Mouse (Mus musculus) retina, adult 2 months (tissue): Measurements from ENCODE around the gene Tex10.
A peak's percentile ranks its signal among the peaks of the same experiment; 100 is the strongest.
"Not testable (repeated sequence)": the region's sequence is repeated elsewhere in the genome, so short reads cannot be mapped to it uniquely, and the experiment has no call there.

Experiments
- DNase-seq: peaks from one replicate; pipeline ENCODE4 v3.0.0-alpha.2; 2012; ENCODE audit warnings: low read depth, low spot score

Gene Tex10

GRCm38 (mm10) chr4:48405724-48406491 lies 67.4 kb downstream of the Tex10 start:
- DNase-seq = not testable (repeated sequence)

GRCm38 (mm10) chr4:48403066-48403640 lies 70.1 kb downstream of the Tex10 start:
- DNase-seq = no peak

GRCm38 (mm10) chr4:48396949-48397348 lies 76.3 kb downstream of the Tex10 start:
- no peak for DNase-seq

- no peak for DNase-seq
These were observed 90.8 kb downstream of the Tex10 start for GRCm38 (mm10) chr4:48382506-48382905.

- DNase-seq = peak; percentile 50
These were observed 92.3 kb downstream of the Tex10 start for GRCm38 (mm10) chr4:48380940-48381339.
